Mouse (Mus musculus): ENCODE data around the gene Fth1. TPM values are rescaled to one million over a fixed set of nuclear protein-coding genes. Genes with fewer than 3 reads are reported as not detected.

The Fth1 gene
- polyA plus RNA-seq (2021; fragmentation: Nextera tagmentation), result 14,679 and 14,882 TPM in 2 replicates
- long read RNA-seq, experiment 1, transcript Fth1-208 (3 exons, 2,062 nt), result minor isoform, 74 of 11,153 reads
- long read RNA-seq, experiment 1, transcript Fth1-201 (4 exons, 929 nt), result major isoform, 10,904 of 11,153 reads
- long read RNA-seq, experiment 1, partial matches to known transcripts, result 54 of 11,153 reads
- long read RNA-seq, experiment 1, other reads (novel, unspliced or antisense), result 117 of 11,153 reads
- long read RNA-seq, experiment 2, transcript Fth1-201 (4 exons, 929 nt), result major isoform, 3,151 of 3,192 reads
- long read RNA-seq, experiment 2, partial matches to known transcripts, result 6 of 3,192 reads
- long read RNA-seq, experiment 2, other reads (novel, unspliced or antisense), result 29 of 3,192 reads

GRCm38 (mm10) chr19:9980258-9980657 is at the start of gene Fth1:
Fth1 (plus strand) TSS chr19:9980598.

GRCm38 (mm10) chr19:10001206-10001969 is 21.0 kb downstream of the Fth1 start, which contains the start of the genes Best1 and Rab3il1:
Best1 (minus strand) TSS chr19:10001633.
Rab3il1 (plus strand) TSS chr19:10001669.

Other genes starting within 250 kb of the Fth1 start
- not detected in 2 replicates for gene Scgb2a2, start 133.0 kb upstream of the Fth1 start, polyA plus RNA-seq (2021; fragmentation: Nextera tagmentation)
- gene Incenp, start 81.0 kb upstream of the Fth1 start, polyA plus RNA-seq (2021; fragmentation: Nextera tagmentation), result 5.6 and 8.8 TPM in 2 replicates
- gene Best1, start 21.0 kb downstream of the Fth1 start, polyA plus RNA-seq (2021; fragmentation: Nextera tagmentation), result 1.3 and 1.9 TPM in 2 replicates
- gene Rab3il1, start 21.1 kb downstream of the Fth1 start, polyA plus RNA-seq (2021; fragmentation: Nextera tagmentation), result 6.8 and 7.4 TPM in 2 replicates
- gene Fads3, start 61.0 kb downstream of the Fth1 start, polyA plus RNA-seq (2021; fragmentation: Nextera tagmentation), result 4.2 and 4.3 TPM in 2 replicates
- gene Fads2, start 121.1 kb downstream of the Fth1 start, polyA plus RNA-seq (2021; fragmentation: Nextera tagmentation), result 108 and 110 TPM in 2 replicates
- gene Fads1, start 202.3 kb downstream of the Fth1 start, polyA plus RNA-seq (2021; fragmentation: Nextera tagmentation), result 172 and 267 TPM in 2 replicates
- 396 and 409 TPM in 2 replicates for gene Tmem258, start 223.4 kb downstream of the Fth1 start, polyA plus RNA-seq (2021; fragmentation: Nextera tagmentation)
- gene Fen1, start 223.6 kb downstream of the Fth1 start, polyA plus RNA-seq (2021; fragmentation: Nextera tagmentation), result 16.9 and 19.4 TPM in 2 replicates

Measured in layer of hippocampus, adult 6 months (tissue).